Mouse (Mus musculus) liver, embryonic 15.5 days (tissue): ENCODE data around the gene Il1b. TPM values are rescaled to one million over a fixed set of nuclear protein-coding genes. Genes with fewer than 3 reads are reported as not detected.

Experiments used
- ATAC-seq: fragments of 200-750 bp; cut with Nextera tagmentation; 2 replicates; pipeline ENCODE4 v1.8.0; 2017; ENCODE audit warnings: moderate number of reproducible peaks, mild to moderate bottlenecking, moderate library complexity; ENCODE audit not compliant: insufficient read depth
- H3K27ac ChIP-seq: fragments of 300-500 bp; sonication (generic); replicated peaks from 2 replicates; pipeline ENCODE4 v1.5.1; 2015; ENCODE audit warnings: mild to moderate bottlenecking, inconsistent platforms
- H3K27me3 ChIP-seq: fragments of 300-500 bp; sonication (generic); 2 replicates; pipeline ENCODE4 v1.6.1; 2015; ENCODE audit warnings: mild to moderate bottlenecking, inconsistent platforms
- H3K36me3 ChIP-seq: fragments of 300-500 bp; sonication (generic); replicated peaks from 2 replicates; pipeline ENCODE4 v1.6.1; 2015; ENCODE audit warnings: moderate library complexity, mild to moderate bottlenecking, inconsistent platforms
- H3K4me1 ChIP-seq: fragments of 300-500 bp; sonication (generic); replicated peaks from 2 replicates; pipeline ENCODE4 v1.6.1; 2015; ENCODE audit warnings: inconsistent platforms
- H3K4me2 ChIP-seq: fragments of 300-500 bp; sonication (generic); 2 replicates; pipeline ENCODE4 v1.6.1; 2015; ENCODE audit warnings: moderate library complexity, mild to moderate bottlenecking, inconsistent platforms
- H3K4me3 ChIP-seq: fragments of 300-500 bp; sonication (generic); replicated peaks from 2 replicates; pipeline ENCODE4 v1.5.1; 2015; ENCODE audit warnings: mild to moderate bottlenecking, inconsistent platforms
- H3K9ac ChIP-seq: fragments of 300-500 bp; sonication (generic); 2 replicates; pipeline ENCODE4 v1.6.1; 2015; ENCODE audit warnings: moderate library complexity, mild to moderate bottlenecking, inconsistent platforms
- H3K9me3 ChIP-seq: fragments of 300-500 bp; sonication (generic); replicated peaks from 2 replicates; pipeline ENCODE4 v1.6.1; 2016; ENCODE audit warnings: inconsistent platforms
- WGBS: fragments of 180-500 bp; shearing (Covaris S2); methylation state at CpG from one replicate; pipeline ENCODE4 v1.1.7; 2015; ENCODE audit warnings: mixed read lengths; ENCODE audit not compliant: insufficient replicate concordance; 5-methylcytosine and 5-hydroxymethylcytosine counted together
- polyA plus RNA-seq: library from polyadenylated mRNA; unstranded; fragments of >200 nt; fragmentation: Nextera tagmentation; extraction: Ambion mirVana; gene quantifications from 2 replicates; pipeline ENCODE4 v1.2.1, GENCODE M21; 2015

The Il1b gene
- polyA plus RNA-seq, 1 experiment from 2014 or later, result 0.43 TPM

GRCm38 (mm10) chr2:129398176-129398575 is 27.2 kb upstream of the Il1b start:
- Histone ChIP-seq H3K4me1 (no peaks in the 10 kb centered on the region), H3K9ac (no peak overlapping the region), H3K4me3 (no peak overlapping the region), H3K27me3 (no peaks in the 10 kb centered on the region), H3K27ac (no peak overlapping the region), H3K36me3 (no peaks in the 10 kb centered on the region), H3K9me3 (no peaks in the 10 kb centered on the region), H3K4me2 (no peak overlapping the region)
- no peak for ATAC-seq
- WGBS, result 51% methylated on average over 3 of the region's 3 CpGs

- H3K36me3 ChIP-seq, result no peaks in the 10 kb centered on the region
- no peak for ATAC-seq
- no peak overlapping the region for H3K4me2 ChIP-seq
- no peaks in the 10 kb centered on the region for H3K27me3 ChIP-seq
- no peak overlapping the region for H3K27ac ChIP-seq
- no peaks in the 10 kb centered on the region for H3K9me3 ChIP-seq
- 32% methylated on average over 6 of the region's 6 CpGs for WGBS
- H3K4me3 ChIP-seq, result no peak overlapping the region
- H3K9ac ChIP-seq, result no peak overlapping the region
- H3K4me1 ChIP-seq, result no peaks in the 10 kb centered on the region
Measured at GRCm38 (mm10) chr2:129393524-129393923, 22.6 kb upstream of the Il1b start.

GRCm38 (mm10) chr2:129390161-129390560 is 19.2 kb upstream of the Il1b start:
- 54% methylated on average over 5 of the region's 5 CpGs for WGBS
- H3K4me3 ChIP-seq, result no peak overlapping the region
- ATAC-seq, result no peak

GRCm38 (mm10) chr2:129389323-129389722 is 18.4 kb upstream of the Il1b start:
- 49% methylated on average over 2 of the region's 2 CpGs for WGBS
- no peaks in the 10 kb centered on the region for H3K27me3 ChIP-seq
- ATAC-seq, result no peak

More at GRCm38 (mm10) chr2:129390161-129390560, 19.2 kb upstream of the Il1b start:
- Histone ChIP-seq H3K27me3 (no peaks in the 10 kb centered on the region), H3K9ac (no peak overlapping the region), H3K4me1 (no peaks in the 10 kb centered on the region), H3K9me3 (no peaks in the 10 kb centered on the region), H3K36me3 (no peaks in the 10 kb centered on the region), H3K4me2 (no peak overlapping the region), H3K27ac (no peak overlapping the region)

GRCm38 (mm10) chr2:129385331-129385730 is 14.4 kb upstream of the Il1b start:
- Histone ChIP-seq H3K9ac (no peak overlapping the region), H3K36me3 (no peaks in the 10 kb centered on the region), H3K9me3 (no peaks in the 10 kb centered on the region), H3K27ac (no peak overlapping the region), H3K27me3 (no peaks in the 10 kb centered on the region), H3K4me2 (no peak overlapping the region), H3K4me3 (no peak overlapping the region), H3K4me1 (no peaks in the 10 kb centered on the region)
- WGBS, result 59% methylated on average over 3 of the region's 3 CpGs
- no peak for ATAC-seq

More at GRCm38 (mm10) chr2:129389323-129389722, 18.4 kb upstream of the Il1b start:
- no peak overlapping the region for H3K27ac ChIP-seq
- H3K36me3 ChIP-seq, result no peaks in the 10 kb centered on the region
- no peaks in the 10 kb centered on the region for H3K9me3 ChIP-seq
- no peaks in the 10 kb centered on the region for H3K4me1 ChIP-seq
- H3K4me2 ChIP-seq, result no peak overlapping the region
- no peak overlapping the region for H3K9ac ChIP-seq
- H3K4me3 ChIP-seq, result no peak overlapping the region

GRCm38 (mm10) chr2:129384272-129384660 is 13.3 kb upstream of the Il1b start:
- Histone ChIP-seq H3K27ac (no peak overlapping the region), H3K4me3 (no peak overlapping the region), H3K4me2 (no peak overlapping the region), H3K9ac (no peak overlapping the region), H3K36me3 (no peaks in the 10 kb centered on the region), H3K4me1 (no peaks in the 10 kb centered on the region), H3K9me3 (no peaks in the 10 kb centered on the region), H3K27me3 (no peaks in the 10 kb centered on the region)
- WGBS, result 67% methylated on average over 8 of the region's 8 CpGs
- ATAC-seq, result no peak

GRCm38 (mm10) chr2:129383512-129384271 is 12.8 kb upstream of the Il1b start:
- H3K4me2 ChIP-seq, result no peak overlapping the region
- no peaks in the 10 kb centered on the region for H3K9me3 ChIP-seq
- 59% methylated on average over 8 of the region's 8 CpGs for WGBS
- H3K27me3 ChIP-seq, result no peaks in the 10 kb centered on the region
- H3K27ac ChIP-seq, result no peak overlapping the region
- H3K4me1 ChIP-seq, result no peaks in the 10 kb centered on the region
- ATAC-seq, result peak; percentile 34; the same call in 1 of the 2 replicates
- no peak overlapping the region for H3K4me3 ChIP-seq
- H3K9ac ChIP-seq, result no peak overlapping the region
- H3K36me3 ChIP-seq, result no peaks in the 10 kb centered on the region

- no peaks in the 10 kb centered on the region for H3K27me3 ChIP-seq
- H3K27ac ChIP-seq, result no peak overlapping the region
Measured at GRCm38 (mm10) chr2:129380746-129381474, 10.0 kb upstream of the Il1b start.

GRCm38 (mm10) chr2:129380211-129380610 is 9.3 kb upstream of the Il1b start:
- H3K9ac ChIP-seq, result no peak overlapping the region
- 55% methylated on average over 5 of the region's 5 CpGs for WGBS
- H3K4me2 ChIP-seq, result no peak overlapping the region
- H3K4me3 ChIP-seq, result no peak overlapping the region
- no peak for ATAC-seq
- H3K27me3 ChIP-seq, result no peaks in the 10 kb centered on the region
- no peaks in the 10 kb centered on the region for H3K9me3 ChIP-seq
- no peaks in the 10 kb centered on the region for H3K36me3 ChIP-seq
- no peaks in the 10 kb centered on the region for H3K4me1 ChIP-seq
- no peak overlapping the region for H3K27ac ChIP-seq

More at GRCm38 (mm10) chr2:129380746-129381474, 10.0 kb upstream of the Il1b start:
- WGBS, result 48% methylated on average over 5 of the region's 5 CpGs
- Histone ChIP-seq H3K4me2 (no peak overlapping the region), H3K9ac (no peak overlapping the region), H3K36me3 (no peaks in the 10 kb centered on the region), H3K4me3 (no peak overlapping the region), H3K9me3 (no peaks in the 10 kb centered on the region), H3K4me1 (no peaks in the 10 kb centered on the region)
- ATAC-seq, result no peak

- Histone ChIP-seq H3K4me1 (peaks cover 13% of the 10 kb centered on the region; the same call in 1 of the 2 replicates), H3K4me2 (no peak overlapping the region), H3K27me3 (no peaks in the 10 kb centered on the region), H3K27ac (no peak overlapping the region), H3K36me3 (no peaks in the 10 kb centered on the region), H3K4me3 (no peak overlapping the region), H3K9me3 (no peaks in the 10 kb centered on the region), H3K9ac (no peak overlapping the region)
- no peak for ATAC-seq
- 16% methylated on average over 4 of the region's 4 CpGs for WGBS
Measured at GRCm38 (mm10) chr2:129373307-129373706, 2.4 kb upstream of the Il1b start.

- ATAC-seq, result no peak
- no peak overlapping the region for H3K9ac ChIP-seq
- H3K9me3 ChIP-seq, result no peaks in the 10 kb centered on the region
- no peak overlapping the region for H3K4me2 ChIP-seq
- H3K27ac ChIP-seq, result no peak overlapping the region
- peaks cover 17% of the 10 kb centered on the region; the same call in 1 of the 2 replicates for H3K4me1 ChIP-seq
- 21% methylated on average over 3 of the region's 3 CpGs for WGBS
- H3K36me3 ChIP-seq, result no peaks in the 10 kb centered on the region
- H3K27me3 ChIP-seq, result no peaks in the 10 kb centered on the region
- H3K4me3 ChIP-seq, result no peak overlapping the region
Measured at GRCm38 (mm10) chr2:129369615-129370014, 1.3 kb downstream of the Il1b start.
